Mouse (Mus musculus) olfactory bulb, adult 2 months (tissue): ENCODE data around the gene Ccdc13.

Source experiments
- CTCF ChIP-seq: fragments of 200-500 bp; IDR thresholded peaks from 2 replicates; pipeline ENCODE4 v1.5.1; 2012; ENCODE audit warnings: low read depth, mild to moderate bottlenecking, low read length, moderate library complexity; ENCODE audit not compliant: insufficient read depth
- POLR2A ChIP-seq: fragments of 200-500 bp; IDR thresholded peaks from 2 replicates; pipeline ENCODE4 v1.6.1; 2012; ENCODE audit warnings: mild to moderate bottlenecking, low read depth, low read length, moderate library complexity; ENCODE audit not compliant: insufficient read depth

DNA sequence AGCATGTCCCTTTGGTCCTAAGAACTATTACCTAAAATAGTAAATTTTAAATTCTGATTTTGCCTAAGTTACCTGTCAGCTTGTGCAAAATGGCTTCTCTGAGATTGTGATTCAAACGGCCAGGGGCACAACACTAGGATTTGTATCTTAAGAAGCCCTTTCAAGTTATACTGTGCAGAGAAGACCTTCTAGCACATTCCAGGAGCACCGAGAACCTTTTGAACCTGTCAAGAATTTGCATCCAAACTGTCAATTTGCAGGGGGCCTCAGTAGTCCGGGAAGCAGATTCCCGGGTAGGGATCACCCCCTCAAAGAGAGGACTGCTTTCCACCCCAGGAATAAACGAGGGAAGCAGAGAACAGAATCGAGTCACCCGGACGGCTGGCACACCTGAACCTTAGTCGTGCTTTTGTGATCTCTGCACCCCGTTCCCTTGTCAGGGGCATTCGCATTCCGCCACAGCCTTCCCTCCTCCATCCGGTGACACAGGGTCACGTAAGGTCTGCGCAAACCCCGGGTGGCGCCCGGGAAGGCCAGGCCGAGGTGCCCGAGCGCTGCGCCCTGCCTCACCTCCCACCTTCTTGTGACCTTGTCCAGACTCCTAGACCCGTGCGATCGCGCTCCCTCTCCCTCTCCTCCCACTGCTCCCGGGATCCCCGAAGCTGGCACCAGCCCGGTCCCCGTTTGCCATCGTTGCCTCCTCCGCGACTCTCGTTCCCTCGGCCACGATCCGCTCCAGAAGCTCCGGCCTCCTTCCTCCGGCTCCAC lies 17.6 kb upstream of the Ccdc13 start:
- no peak for TF ChIP-seq POLR2A
- no peak for TF ChIP-seq CTCF
